In genomic region chr9:119418025-119418424, GRCm38 (mm10) we compare ENCODE assay signal across 18 mouse cellular contexts. TPM values are rescaled to one million over a fixed set of nuclear protein-coding genes. Genes with fewer than 3 reads are reported as not detected.
DNase-seq lines count a peak whose midpoint lies in the region; ATAC-seq and TF ChIP-seq lines count a peak whose summit lies in the region.
"Had no signal": no experiment of that assay in that cellular context is flagged by ENCODE, and none has a peak within 500 bp of the region (broad histone marks: within the 10 kb centered on the region; RNA-seq: fewer than 3 reads in every experiment).

No protein-coding gene starts in this region.

- no peak for DNase-seq in heart, embryonic 10.5 days (ENCODE audit: low spot score)
- DNase-seq in heart, postnatal 10 days = no peak
- DNase-seq in liver, postnatal 0 days = no peak
- DNase-seq in liver, embryonic 11.5 days (ENCODE audit: low spot score) = no peak
- no peak for DNase-seq in spleen, postnatal 36 days (ENCODE audit: low spot score in 2 of 2)
- no peak for DNase-seq in right cerebral cortex, postnatal 36 days (ENCODE audit: low spot score in 2 of 2)
- DNase-seq: cerebellum, postnatal 36 days; kidney, adult 9 months; thymus, postnatal 4 days had no signal

- no peak overlapping the region; the same call in 1 of the 2 replicates for H3K4me3 ChIP-seq in heart, embryonic 10.5 days
- H3K4me3 ChIP-seq in liver, postnatal 0 days (ENCODE audit: low read depth, low read length) = no peak overlapping the region
- H3K4me3 ChIP-seq in liver, embryonic 11.5 days (ENCODE audit: low read depth, low read length) = no peak overlapping the region
- H3K4me3 ChIP-seq in embryonic facial prominence, embryonic 15.5 days (replicated peaks) = no peak overlapping the region
- H3K4me3 ChIP-seq in neural tube, embryonic 15.5 days (replicated peaks) = no peak overlapping the region
- H3K4me3 ChIP-seq: liver, embryonic 12.5 days; myocyte had no signal

- peaks cover 4% of the 10 kb centered on the region for H3K36me3 ChIP-seq in heart, embryonic 10.5 days
- H3K36me3 ChIP-seq in liver, postnatal 0 days (replicated peaks; ENCODE audit: insufficient read depth, low read length) = no peaks in the 10 kb centered on the region
- peaks cover 2% of the 10 kb centered on the region; the same call in 1 of the 2 replicates for H3K36me3 ChIP-seq in liver, embryonic 11.5 days (ENCODE audit: control insufficient read depth, insufficient read depth, low read length)
- H3K36me3 ChIP-seq in embryonic facial prominence, embryonic 15.5 days = 0 out of 2 replicates have a peak, but pooled peaks cover 2% of the 10 kb centered on the region
- no peaks in the 10 kb centered on the region for H3K36me3 ChIP-seq in neural tube, embryonic 15.5 days
- H3K36me3 ChIP-seq: liver, embryonic 12.5 days had no signal

- peaks cover 44% of the 10 kb centered on the region for H3K4me1 ChIP-seq in heart, embryonic 10.5 days
- no peaks in the 10 kb centered on the region for H3K4me1 ChIP-seq in liver, postnatal 0 days (ENCODE audit: insufficient read depth)
- H3K4me1 ChIP-seq in liver, embryonic 11.5 days (replicated peaks; ENCODE audit: control insufficient read depth, insufficient read depth, low read length) = no peaks in the 10 kb centered on the region; the same call in 1 of the 2 replicates
- peaks cover 32% of the 10 kb centered on the region for H3K4me1 ChIP-seq in embryonic facial prominence, embryonic 15.5 days
- peaks cover 34% of the 10 kb centered on the region for H3K4me1 ChIP-seq in neural tube, embryonic 15.5 days
- H3K4me1 ChIP-seq: liver, embryonic 12.5 days had no signal

- H3K4me2 ChIP-seq in liver, postnatal 0 days (ENCODE audit: low read depth, low read length) = peak overlapping the region; percentile 7; the same call in 1 of the 2 replicates
- no peak overlapping the region for H3K4me2 ChIP-seq in liver, embryonic 11.5 days
- 0 out of 2 replicates have a peak overlapping the region, but pooled peaks have one; percentile 8 for H3K4me2 ChIP-seq in embryonic facial prominence, embryonic 15.5 days (replicated peaks)
- H3K4me2 ChIP-seq in neural tube, embryonic 15.5 days = no peak overlapping the region
- H3K4me2 ChIP-seq: liver, embryonic 12.5 days had no signal

- intact Hi-C loops in heart, postnatal 10 days (cut with DNase I) = no loop called here

- H3K27me3 ChIP-seq in heart, embryonic 10.5 days (ENCODE audit: insufficient read depth, poor library complexity, severe bottlenecking) = no peaks in the 10 kb centered on the region
- no peaks in the 10 kb centered on the region for H3K27me3 ChIP-seq in liver, postnatal 0 days (ENCODE audit: insufficient read depth, low read length)
- H3K27me3 ChIP-seq in liver, embryonic 11.5 days (replicated peaks; ENCODE audit: control insufficient read depth, insufficient read depth, low read length) = no peaks in the 10 kb centered on the region
- H3K27me3 ChIP-seq in embryonic facial prominence, embryonic 15.5 days = no peaks in the 10 kb centered on the region
- no peaks in the 10 kb centered on the region for H3K27me3 ChIP-seq in neural tube, embryonic 15.5 days (replicated peaks)
- H3K27me3 ChIP-seq: liver, embryonic 12.5 days had no signal

- no peak for TF ChIP-seq EP300 in liver, postnatal 0 days (IDR thresholded peaks at IDR 0.05; ENCODE audit: low read depth)

- H3K9me3 ChIP-seq in heart, embryonic 10.5 days = 0 out of 2 replicates have a peak, but pooled peaks cover 3% of the 10 kb centered on the region
- H3K9me3 ChIP-seq in liver, postnatal 0 days (ENCODE audit: low read length) = peaks cover 5% of the 10 kb centered on the region
- H3K9me3 ChIP-seq in liver, embryonic 11.5 days (ENCODE audit: control insufficient read depth, low read length) = no peaks in the 10 kb centered on the region
- 0 out of 2 replicates have a peak, but pooled peaks cover 2% of the 10 kb centered on the region for H3K9me3 ChIP-seq in embryonic facial prominence, embryonic 15.5 days (replicated peaks)
- H3K9me3 ChIP-seq in neural tube, embryonic 15.5 days (replicated peaks) = no peaks in the 10 kb centered on the region

- no peak for TF ChIP-seq CTCF in liver, postnatal 0 days (IDR thresholded peaks at IDR 0.05; ENCODE audit: low read depth)

- no peak for ATAC-seq in liver, postnatal 0 days
- ATAC-seq in liver, embryonic 11.5 days (replicated peaks; ENCODE audit: low FRiP score) = no peak
- ATAC-seq in embryonic facial prominence, embryonic 15.5 days (ENCODE audit: insufficient number of reproducible peaks, low FRiP score, low TSS enrichment, low read depth) = no peak
- ATAC-seq in neural tube, embryonic 15.5 days (ENCODE audit: low FRiP score) = no peak
- ATAC-seq: liver, embryonic 12.5 days had no signal

- no peak overlapping the region for H3K9ac ChIP-seq in liver, postnatal 0 days (replicated peaks)
- H3K9ac ChIP-seq in liver, embryonic 11.5 days (ENCODE audit: low read depth, low read length) = no peak overlapping the region
- H3K9ac ChIP-seq in embryonic facial prominence, embryonic 15.5 days = no peak overlapping the region
- H3K9ac ChIP-seq in neural tube, embryonic 15.5 days (replicated peaks) = no peak overlapping the region
- H3K9ac ChIP-seq: liver, embryonic 12.5 days had no signal

- WGBS in heart, embryonic 10.5 days = 74% methylated on average over 18 of the region's 18 CpGs
- WGBS in liver, postnatal 0 days (ENCODE audit: insufficient replicate concordance) = 57% methylated on average over 18 of the region's 18 CpGs
- WGBS in liver, embryonic 11.5 days = 64% methylated on average over 18 of the region's 18 CpGs
- WGBS in embryonic facial prominence, embryonic 15.5 days = 51% methylated on average over 18 of the region's 18 CpGs
- WGBS in neural tube, embryonic 15.5 days = 62% methylated on average over 18 of the region's 18 CpGs

- H3K27ac ChIP-seq in heart, embryonic 10.5 days = peak overlapping the region; percentile 44; the same call in 1 of the 2 replicates
- H3K27ac ChIP-seq in liver, postnatal 0 days (ENCODE audit: low read depth) = no peak overlapping the region
- H3K27ac ChIP-seq in liver, embryonic 11.5 days (ENCODE audit: low read depth, low read length) = no peak overlapping the region
- H3K27ac ChIP-seq in embryonic facial prominence, embryonic 15.5 days (replicated peaks) = peak overlapping the region; percentile 13
- 0 out of 2 replicates have a peak overlapping the region, but pooled peaks have one; percentile 33 for H3K27ac ChIP-seq in neural tube, embryonic 15.5 days (replicated peaks)
- H3K27ac ChIP-seq: liver, embryonic 12.5 days; macrophage had no signal

RNA-seq across cellular contexts. Expression of gene Acvr2b, which starts 16.1 kb away (rescaled TPM):
- polyA plus RNA-seq in heart, embryonic 10.5 days (2016; fragmentation: Nextera tagmentation; extraction: Ambion mirVana) = 29.6 and 35.4 TPM in 2 replicates
- 1 to 10 TPM; 6.9 to 7.4 TPM for total RNA-seq in heart, postnatal 10 days (2021)
- 2.2 and 4.1 TPM in 2 replicates for polyA plus RNA-seq in liver, postnatal 0 days (2015; fragmentation: Nextera tagmentation; extraction: Ambion mirVana)
- polyA plus RNA-seq in liver, embryonic 11.5 days (2014; fragmentation: Nextera tagmentation; extraction: Ambion mirVana) = 15.8 and 16.4 TPM in 2 replicates
- polyA plus RNA-seq in embryonic facial prominence, embryonic 15.5 days (2015; fragmentation: Nextera tagmentation; extraction: Ambion mirVana) = 20.8 and 21.4 TPM in 2 replicates
- polyA plus RNA-seq in neural tube, embryonic 15.5 days (2015; fragmentation: Nextera tagmentation; extraction: Ambion mirVana) = 32.9 and 43.2 TPM in 2 replicates

RNA-seq across cellular contexts. Expression of gene Exog, which starts 26.7 kb away (rescaled TPM):
- 16.2 and 25.0 TPM in 2 replicates for polyA plus RNA-seq in heart, embryonic 10.5 days (2016; fragmentation: Nextera tagmentation; extraction: Ambion mirVana)
- total RNA-seq in heart, postnatal 10 days (2021) = 1 to 10 TPM; 2.8 to 4.4 TPM
- 3.0 and 3.8 TPM in 2 replicates for polyA plus RNA-seq in liver, postnatal 0 days (2015; fragmentation: Nextera tagmentation; extraction: Ambion mirVana)
- 18.7 and 22.5 TPM in 2 replicates for polyA plus RNA-seq in liver, embryonic 11.5 days (2014; fragmentation: Nextera tagmentation; extraction: Ambion mirVana)
- 25.6 TPM in 2 replicates for polyA plus RNA-seq in embryonic facial prominence, embryonic 15.5 days (2015; fragmentation: Nextera tagmentation; extraction: Ambion mirVana)
- polyA plus RNA-seq in neural tube, embryonic 15.5 days (2015; fragmentation: Nextera tagmentation; extraction: Ambion mirVana) = 44.9 and 50.1 TPM in 2 replicates

RNA-seq across cellular contexts. Expression of gene Slc22a14, which starts 52.7 kb away (rescaled TPM):
- not detected in 2 replicates for polyA plus RNA-seq in heart, embryonic 10.5 days (2016; fragmentation: Nextera tagmentation; extraction: Ambion mirVana)
- under 1 TPM in 1 of 2 experiments, not detected in 1; 0.32 TPM for total RNA-seq in heart, postnatal 10 days (2021)
- polyA plus RNA-seq in liver, postnatal 0 days (2015; fragmentation: Nextera tagmentation; extraction: Ambion mirVana) = not detected in 2 replicates
- polyA plus RNA-seq in liver, embryonic 11.5 days (2014; fragmentation: Nextera tagmentation; extraction: Ambion mirVana) = not detected in 2 replicates
- polyA plus RNA-seq in embryonic facial prominence, embryonic 15.5 days (2015; fragmentation: Nextera tagmentation; extraction: Ambion mirVana) = 0.08 TPM in 1 of 2 replicates, not detected in the other
- not detected in 2 replicates for polyA plus RNA-seq in neural tube, embryonic 15.5 days (2015; fragmentation: Nextera tagmentation; extraction: Ambion mirVana)
- total RNA-seq: adrenal gland, adult 18-20 months; hematopoietic stem cell, adult 5-6 weeks; layer of hippocampus, postnatal 10 days had no signal
- polyA plus RNA-seq: C2C12; liver, embryonic 12.5 days; macrophage; myocyte had no signal

Comparison
In these comparisons a context has a peak if more than half of its experiments do, and no peak if none do; other contexts are left out.
1. H3K4me2 ChIP-seq: peak in liver, postnatal 0 days (single experiment) and embryonic facial prominence, embryonic 15.5 days (single experiment); none in liver, embryonic 11.5 days (single experiment) and neural tube, embryonic 15.5 days (single experiment).
2. H3K27ac ChIP-seq: peak in heart, embryonic 10.5 days (single experiment), embryonic facial prominence, embryonic 15.5 days (single experiment) and neural tube, embryonic 15.5 days (single experiment); none in liver, postnatal 0 days (single experiment) and liver, embryonic 11.5 days (single experiment).